Mouse (Mus musculus): ENCODE results near the gene Foxa2. TPM values are rescaled to one million over a fixed set of nuclear protein-coding genes. Genes with fewer than 3 reads are reported as not detected.

Foxa2 gene
- not detected in 2 replicates for total RNA-seq (2015; ENCODE audit: low replicate concordance)
- not detected in 2 replicates for total RNA-seq (2017; ENCODE audit: low replicate concordance)

DNA sequence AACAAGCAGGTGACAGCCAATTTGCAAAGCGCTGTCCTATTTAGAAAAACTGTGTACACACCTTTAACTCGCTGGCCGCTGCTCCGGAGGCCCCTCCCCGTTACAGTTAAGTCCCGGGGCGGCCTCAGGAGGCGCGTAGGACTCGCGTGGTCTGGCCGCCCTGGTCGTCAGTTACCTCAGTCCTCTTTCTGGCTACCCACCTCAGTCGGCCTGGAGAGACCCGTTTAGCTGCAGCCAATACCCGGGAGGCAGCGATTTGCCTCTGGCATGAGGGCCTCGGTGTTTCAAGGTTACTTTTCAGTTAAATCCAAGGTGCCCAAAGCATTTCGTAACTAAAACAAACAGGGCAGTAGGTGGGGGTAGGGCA lies at the start of gene Foxa2:
Foxa2 (minus strand) TSS at position 171 of the 367 bp plus-strand sequence.
- no peak for ATAC-seq (replicated peaks; ENCODE audit: low FRiP score, poor library complexity, severe bottlenecking)

DNA sequence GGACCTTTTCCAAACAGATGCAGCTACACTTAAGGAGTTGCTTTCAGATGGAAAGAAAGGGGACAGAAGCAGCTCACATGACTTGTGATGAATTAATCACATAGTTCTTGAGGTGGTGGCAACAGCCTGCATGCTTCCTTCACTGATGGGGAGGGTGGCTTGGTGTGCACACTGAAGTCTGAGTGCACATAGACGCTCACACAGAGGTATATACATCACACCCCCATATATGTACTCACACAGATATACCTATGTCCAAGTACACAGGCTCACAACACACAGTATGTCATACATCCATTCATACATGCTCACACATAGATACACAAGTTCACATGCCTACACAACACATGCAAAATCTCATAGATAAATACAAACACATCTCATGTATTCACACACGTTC lies 45.3 kb upstream of the Foxa2 start:
- no peak for ATAC-seq (replicated peaks; ENCODE audit: low FRiP score, poor library complexity, severe bottlenecking)

DNA sequence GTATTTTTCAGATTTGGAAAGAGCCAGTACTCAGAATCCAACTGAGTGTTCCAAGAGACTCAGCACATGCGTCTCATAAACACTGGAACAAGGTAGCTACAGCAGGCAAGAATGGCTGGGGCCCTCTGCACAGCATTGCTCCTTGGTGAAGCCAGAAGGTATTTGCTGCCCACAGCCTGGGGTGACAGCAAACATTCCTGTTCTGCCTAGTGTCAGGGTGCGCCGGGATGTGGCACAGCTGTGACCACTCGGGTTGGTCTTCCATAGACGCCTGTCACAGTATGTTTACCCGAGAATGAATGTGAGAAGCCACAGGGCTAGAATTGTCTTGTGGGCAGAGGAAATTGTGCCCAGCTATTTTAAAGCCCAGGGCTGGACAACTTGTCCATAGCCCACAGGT lies 44.9 kb upstream of the Foxa2 start:
- ATAC-seq (replicated peaks; ENCODE audit: low FRiP score, poor library complexity, severe bottlenecking): no peak

DNA sequence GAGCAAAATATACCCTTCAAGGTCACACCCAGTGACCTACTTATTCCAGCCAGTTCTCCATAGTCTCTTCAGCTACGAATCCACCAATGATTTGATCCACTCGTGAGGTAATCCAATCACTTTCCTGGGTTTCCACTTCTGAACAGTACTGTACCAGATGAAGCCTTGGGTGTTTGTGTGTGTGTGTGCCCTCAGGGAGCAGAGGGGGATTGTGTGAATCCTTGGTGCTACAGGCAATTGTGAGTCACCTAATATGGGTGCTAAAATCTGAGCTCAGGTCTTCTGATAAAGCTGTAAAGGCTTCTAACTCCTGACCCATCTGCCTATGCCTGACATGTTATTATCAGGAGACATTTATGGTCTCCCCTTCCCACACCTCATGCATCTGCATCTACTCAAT lies 43.3 kb upstream of the Foxa2 start:
- ATAC-seq (replicated peaks; ENCODE audit: low FRiP score, poor library complexity, severe bottlenecking): no peak

DNA sequence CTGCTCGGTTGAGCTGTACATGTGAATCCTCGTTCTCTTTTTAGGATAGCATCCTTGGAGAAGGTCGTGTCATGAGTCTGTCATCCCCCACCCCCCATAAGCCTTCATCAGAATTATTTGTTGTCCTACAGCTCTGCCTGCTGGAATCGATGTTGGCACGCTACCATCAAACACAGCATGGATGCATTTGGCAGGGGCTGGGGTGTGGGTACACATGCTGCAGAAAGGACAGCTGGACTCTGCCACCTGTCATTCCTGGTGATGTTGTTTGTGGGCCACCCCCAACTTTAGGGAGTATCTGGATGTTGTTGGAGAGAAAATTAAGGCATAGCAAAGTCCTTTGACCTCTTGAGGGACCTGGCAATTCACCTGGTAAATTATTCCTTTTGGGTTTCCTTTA lies 38.8 kb upstream of the Foxa2 start:
- ATAC-seq (replicated peaks; ENCODE audit: low FRiP score, poor library complexity, severe bottlenecking): no peak

DNA sequence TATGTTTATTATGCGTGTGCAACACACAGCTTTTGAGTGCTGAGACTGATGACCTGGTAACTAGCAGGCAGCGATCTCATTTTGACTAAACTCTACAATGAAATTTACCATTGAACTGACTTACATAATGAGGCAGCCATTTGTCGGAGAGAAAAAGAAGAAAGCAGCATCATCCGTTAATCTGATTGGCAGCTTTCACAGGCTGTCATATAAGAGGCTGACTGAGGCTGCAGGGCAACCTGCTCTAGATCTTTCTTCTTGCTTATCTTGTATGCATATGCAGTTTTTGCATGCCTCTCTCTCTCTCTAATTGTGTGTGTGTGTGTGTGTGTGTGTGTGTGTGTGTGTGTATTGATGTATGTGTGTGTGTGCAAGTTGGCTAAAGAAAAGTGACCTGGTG lies 38.4 kb upstream of the Foxa2 start:
- ATAC-seq (replicated peaks; ENCODE audit: low FRiP score, poor library complexity, severe bottlenecking): no peak

DNA sequence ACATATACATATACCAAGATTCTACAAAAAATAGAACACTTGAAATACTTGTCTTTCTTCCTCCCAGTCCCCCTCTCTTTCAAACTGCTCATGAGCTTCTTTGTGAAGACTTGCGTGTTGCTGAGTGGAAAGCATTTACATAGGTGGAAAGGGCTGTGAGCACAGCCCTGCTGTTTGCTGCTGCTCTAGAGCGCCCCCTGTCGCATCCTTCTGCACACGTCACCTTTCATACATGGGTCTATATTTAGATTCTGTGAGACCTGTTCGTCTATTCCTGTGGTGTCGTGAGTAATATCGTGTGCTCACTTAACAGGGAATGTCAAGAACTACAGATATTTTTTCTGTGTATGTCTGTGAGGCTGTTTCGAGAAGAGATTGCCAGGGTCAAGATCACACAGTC lies 35.5 kb upstream of the Foxa2 start:
- ATAC-seq (replicated peaks; ENCODE audit: low FRiP score, poor library complexity, severe bottlenecking): no peak

DNA sequence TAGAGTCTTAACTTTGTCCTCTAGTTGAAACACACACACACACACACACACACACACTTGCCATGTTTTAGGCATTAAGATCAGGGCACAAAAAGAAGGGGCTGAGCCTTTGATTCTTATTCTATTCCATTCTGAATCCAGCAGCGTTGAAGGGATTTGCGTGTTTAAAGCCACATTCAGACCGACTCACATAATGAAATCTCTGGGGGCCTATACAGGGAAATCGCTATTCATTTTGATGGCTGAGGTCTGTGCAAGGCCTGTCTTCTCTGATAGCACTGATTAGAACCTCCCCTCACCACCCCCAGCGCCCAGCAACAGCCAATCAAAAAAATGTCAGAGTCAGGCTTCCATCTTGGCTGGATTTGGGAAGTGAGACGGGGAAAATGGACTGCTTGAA lies 13.9 kb upstream of the Foxa2 start:
- ATAC-seq (replicated peaks; ENCODE audit: low FRiP score, poor library complexity, severe bottlenecking): no peak

DNA sequence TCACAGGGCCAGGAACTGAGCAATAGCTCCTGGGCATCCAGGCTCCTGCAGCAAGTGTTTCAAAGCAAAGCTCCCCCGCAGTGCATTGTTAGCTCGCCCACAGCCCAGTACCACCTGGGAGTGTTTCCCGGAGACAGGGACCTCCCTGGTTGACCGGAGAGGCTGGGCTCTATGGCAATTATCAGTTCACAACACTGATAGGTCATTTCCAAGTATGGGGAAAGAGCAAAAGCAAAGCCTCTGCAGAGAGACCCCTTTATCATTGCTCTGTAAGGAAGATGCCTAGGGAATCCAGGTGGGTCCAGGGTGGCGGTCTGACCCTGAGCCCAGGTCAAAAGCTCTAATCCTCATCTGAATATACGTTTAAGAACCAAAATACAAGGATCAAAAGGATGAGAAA lies 6.6 kb upstream of the Foxa2 start:
- ATAC-seq (replicated peaks; ENCODE audit: low FRiP score, poor library complexity, severe bottlenecking): no peak

DNA sequence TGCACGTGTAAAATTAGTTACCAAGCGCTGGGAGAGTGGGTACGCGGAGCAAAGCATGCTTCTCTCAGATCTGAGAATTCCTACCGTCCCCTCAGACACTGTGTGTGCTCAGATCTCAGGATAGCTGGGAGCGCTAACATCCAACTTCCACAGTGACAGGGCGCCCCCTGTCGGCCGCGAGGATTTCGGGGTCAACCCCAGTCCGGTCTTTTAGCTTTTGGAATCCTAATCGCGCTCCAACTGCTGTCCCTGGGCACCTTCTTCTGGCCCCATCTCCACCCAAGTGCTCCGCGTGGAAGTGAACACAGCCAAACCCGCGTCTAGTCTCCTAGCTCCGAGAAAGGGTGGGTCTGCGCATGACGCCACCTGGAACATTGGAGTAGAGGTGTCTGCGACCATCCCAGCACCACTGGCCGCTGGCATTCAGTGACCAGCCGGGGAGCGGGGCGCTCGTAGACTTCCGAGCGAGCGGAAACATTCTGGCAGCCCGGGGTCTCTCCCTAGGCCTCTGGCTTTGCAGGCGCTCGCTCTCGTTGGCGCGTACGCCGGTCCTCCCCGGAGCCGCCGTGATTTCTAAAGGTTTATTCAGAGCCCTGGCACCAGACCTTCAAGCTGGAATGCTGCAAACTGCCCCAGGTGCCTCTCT lies 1.8 kb upstream of the Foxa2 start:
- ATAC-seq (replicated peaks; ENCODE audit: low FRiP score, poor library complexity, severe bottlenecking): no peak

DNA sequence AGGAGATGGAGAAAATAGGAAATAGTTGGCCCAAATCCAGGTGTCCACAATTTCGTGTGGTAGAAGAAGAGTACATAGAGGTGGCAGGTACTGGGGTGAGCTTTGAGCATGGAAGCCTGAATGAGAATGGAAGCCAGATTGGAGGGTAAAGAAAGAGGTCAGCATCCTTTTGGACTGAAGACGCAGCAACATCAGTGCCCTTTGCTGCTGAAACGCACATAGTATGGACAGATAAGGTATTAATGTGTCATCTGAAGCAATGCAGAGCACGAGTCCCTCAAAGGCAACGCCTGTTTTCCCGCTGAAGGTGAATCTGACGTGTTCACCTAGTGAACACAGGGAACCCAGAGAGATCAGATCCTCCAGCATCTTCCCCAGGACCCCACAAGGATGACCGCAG lies 842 bp upstream of the Foxa2 start:
- ATAC-seq (replicated peaks; ENCODE audit: low FRiP score, poor library complexity, severe bottlenecking): no peak

DNA sequence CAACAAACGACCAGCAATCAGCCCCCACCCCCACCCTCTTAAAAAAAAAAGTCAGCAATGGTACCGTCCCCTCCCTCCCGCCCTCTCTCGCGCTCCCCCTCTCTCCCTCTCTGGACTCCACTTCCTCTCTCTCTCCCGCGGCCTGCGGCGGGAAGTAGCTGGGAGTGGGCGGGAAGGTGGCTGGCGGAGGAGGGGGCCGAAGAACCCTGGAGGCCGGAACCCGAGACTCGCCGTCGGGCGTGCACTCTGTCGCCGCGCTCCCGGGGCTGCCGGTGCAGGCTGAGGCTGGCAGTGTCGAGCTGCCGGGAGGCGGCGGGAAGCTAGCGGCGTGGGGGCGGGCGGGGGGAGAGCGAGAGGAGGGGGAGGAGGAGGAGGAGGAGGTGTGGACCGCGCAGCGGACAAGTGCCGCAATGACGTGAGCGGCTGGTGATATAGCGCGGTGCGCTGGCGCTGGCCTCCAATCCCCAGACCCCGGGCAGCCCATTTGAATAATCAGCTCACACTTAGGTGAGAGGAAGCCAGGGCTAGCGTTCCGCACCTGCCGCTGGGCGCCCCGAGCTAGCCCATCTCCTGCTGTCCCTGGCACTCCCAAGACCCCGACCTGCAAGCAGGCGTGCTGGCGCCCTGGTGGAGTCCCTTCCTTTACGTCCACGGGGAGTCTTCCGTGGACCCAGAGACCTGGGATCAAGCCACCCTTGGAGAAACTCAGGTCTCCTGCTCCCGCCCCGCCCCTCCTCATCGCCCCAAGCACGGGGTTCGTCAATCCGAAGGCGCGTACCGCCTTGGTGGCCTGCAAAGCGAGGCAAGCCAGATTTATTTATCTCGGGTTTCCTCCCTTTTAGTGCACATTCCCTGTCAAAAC lies 601 bp downstream of the Foxa2 start:
- no peak for ATAC-seq (replicated peaks; ENCODE audit: low FRiP score, poor library complexity, severe bottlenecking)

DNA sequence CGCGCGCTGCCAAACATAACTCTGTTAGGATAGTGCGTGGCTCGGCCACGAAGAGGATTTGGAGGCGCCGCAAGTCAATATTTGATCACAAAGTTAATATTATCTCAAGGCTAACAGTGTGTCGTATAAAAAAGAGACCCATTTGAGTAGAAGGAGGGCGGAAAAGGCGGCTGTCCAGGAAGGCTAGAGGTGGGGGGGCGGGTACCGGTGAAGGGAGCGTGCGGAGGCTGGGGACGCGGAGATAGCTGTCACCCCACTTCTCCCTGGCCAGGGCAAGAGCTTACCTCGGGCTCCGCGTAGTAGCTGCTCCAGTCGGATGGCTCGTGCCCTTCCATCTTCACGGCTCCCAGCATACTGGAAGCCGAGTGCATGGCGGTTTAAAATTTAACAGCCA lies 1.2 kb downstream of the Foxa2 start:
- no peak for ATAC-seq (replicated peaks; ENCODE audit: low FRiP score, poor library complexity, severe bottlenecking)

DNA sequence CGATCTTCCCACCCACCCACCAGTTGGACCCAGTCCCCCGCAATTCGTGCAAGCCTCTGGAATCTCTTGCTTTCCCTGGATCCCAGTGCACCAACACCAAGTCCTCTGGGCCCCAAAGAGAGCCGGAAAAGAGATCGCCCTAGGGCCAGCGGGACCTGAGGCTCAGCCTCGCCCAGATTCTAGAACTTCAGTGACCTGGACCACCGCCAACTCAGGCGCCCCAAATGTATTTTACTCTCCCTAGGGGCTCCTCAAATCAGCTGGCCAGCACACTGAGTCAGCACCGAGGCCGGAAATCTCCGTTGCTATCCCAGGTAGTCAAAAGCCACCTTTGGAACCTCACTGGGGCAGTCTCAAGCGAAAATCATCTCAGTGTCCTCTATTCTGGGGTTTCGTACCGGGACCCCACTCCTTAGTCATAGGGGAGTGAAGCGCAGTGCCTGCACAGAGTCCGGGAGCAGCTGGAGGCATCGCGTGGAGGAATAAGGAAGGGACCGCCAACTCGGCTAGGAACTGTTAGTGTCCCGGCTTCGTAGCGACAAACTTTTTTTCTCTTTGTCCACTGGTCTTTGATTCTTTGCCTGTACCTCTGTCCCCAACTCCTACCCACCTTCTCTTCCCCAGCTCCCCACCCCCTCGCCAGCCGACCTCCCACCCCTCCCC lies 1.8 kb downstream of the Foxa2 start:
- ATAC-seq (replicated peaks; ENCODE audit: low FRiP score, poor library complexity, severe bottlenecking): no peak

DNA sequence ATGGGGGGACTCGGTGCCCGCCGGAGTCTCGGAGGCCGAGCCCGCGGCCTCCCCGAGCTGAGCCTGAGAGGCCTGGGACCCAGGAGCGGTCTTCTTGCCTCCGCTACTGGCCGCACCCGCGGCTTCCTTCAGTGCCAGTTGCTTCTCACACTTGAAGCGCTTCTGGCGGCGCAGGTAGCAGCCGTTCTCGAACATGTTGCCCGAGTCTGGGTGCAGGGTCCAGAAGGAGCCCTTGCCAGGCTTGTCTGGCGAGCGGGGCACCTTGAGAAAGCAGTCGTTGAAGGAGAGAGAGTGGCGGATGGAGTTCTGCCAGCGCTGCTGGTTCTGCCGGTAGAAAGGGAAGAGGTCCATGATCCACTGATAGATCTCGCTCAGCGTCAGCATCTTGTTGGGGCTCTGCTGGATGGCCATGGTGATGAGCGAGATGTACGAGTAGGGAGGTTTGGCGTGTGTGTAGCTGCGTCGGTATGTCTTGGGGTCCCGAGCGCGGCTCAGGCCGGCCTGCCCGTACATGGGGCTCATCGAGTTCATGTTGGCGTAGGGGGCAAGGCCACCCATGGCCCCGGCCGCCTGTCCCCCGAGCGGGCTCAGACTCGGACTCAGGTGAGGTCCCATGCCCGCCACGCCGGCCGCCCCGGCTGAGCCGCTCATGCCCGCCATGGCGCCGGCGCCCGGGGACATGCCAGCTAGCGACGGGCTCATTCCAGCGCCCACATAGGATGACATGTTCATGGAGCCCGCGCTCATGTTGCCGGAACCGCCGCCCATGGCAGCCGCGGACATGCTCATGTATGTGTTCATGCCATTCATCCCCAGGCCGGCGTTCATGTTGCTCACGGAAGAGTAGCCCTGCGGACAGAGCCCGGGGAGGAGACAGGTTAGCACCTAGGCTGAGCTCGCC lies 2.5 kb downstream of the Foxa2 start:
- no peak for ATAC-seq (replicated peaks; ENCODE audit: low FRiP score, poor library complexity, severe bottlenecking)

DNA sequence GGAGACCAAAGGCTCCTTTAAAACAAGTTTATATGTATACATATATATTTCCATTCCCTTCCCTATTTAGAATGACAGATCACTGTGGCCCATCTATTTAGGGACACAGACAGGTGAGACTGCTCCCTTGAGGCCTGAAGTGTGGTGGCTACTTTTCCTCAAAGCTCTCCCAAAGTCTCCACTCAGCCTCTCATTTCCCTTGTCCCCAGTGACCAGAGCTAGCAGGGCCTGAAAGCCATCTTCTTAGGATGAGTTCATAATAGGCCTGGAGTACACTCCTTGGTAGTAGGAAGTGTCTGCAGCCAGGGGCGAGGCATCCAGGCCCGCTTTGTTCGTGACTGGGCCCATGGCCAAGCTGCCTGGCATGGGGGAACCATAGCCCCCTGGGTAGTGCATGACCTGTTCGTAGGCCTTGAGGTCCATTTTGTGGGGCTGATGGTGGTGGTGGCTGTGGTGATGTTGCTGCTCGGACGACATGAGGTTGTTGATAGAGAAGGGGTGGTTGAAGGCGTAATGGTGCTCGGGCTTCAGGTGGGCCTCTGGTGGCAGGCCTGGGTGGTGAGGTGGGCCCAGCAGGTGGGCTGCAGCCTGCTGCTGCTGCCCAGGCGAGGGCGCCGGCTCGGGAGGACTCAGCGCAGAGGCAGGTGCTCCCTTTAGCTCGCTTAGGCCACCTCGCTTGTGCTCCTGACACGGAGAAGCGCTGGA lies 3.3 kb downstream of the Foxa2 start:
- no peak for ATAC-seq (replicated peaks; ENCODE audit: low FRiP score, poor library complexity, severe bottlenecking)

DNA sequence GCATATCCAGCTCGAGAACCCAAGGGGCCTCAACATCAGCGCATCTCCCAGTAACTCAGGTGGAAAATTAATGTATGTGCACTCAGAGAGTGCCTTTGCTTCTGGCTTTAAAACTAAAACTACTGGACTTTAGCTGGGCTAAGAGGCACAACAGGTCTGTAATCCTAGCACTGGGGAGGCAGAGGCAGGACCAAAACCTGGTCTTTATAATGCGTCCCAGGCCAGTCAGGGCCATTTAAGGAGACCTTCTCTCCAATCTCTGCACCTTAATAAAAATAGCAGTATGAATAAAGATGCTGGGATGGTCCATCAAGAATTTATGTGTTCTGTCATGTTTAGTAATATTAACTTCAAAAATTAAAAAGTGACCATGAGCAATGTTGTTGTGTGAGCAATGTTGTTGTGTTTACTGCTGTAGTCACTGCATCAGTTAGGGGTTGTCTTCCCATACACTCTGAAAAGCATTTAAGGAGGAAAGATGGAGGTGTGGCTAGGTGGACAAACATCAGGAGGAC lies 4.6 kb downstream of the Foxa2 start:
- no peak for ATAC-seq (replicated peaks; ENCODE audit: low FRiP score, poor library complexity, severe bottlenecking)

DNA sequence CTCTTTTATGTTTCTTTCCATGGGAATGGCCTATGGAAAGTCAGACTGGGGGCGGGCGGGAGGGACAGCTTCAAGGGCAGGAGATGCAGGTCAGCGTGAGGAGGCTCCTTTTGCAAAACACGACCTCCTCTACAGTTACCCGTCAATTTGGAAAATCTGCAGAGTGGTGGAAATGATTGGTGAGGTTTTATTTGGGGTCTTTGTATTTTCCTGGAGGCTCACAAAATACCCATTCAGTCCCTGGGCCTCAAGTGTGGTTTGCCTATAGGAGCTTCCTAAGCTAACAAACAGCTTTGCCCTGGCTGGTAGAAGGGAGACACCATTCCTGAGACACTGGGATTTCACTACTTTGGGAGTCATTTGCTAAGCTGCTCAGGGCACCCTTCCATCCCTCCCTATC lies 5.4 kb downstream of the Foxa2 start:
- no peak for ATAC-seq (replicated peaks; ENCODE audit: low FRiP score, poor library complexity, severe bottlenecking)
